Mouse (Mus musculus): ENCODE data around the gene Sf3b2.

Sf3b2 gene

GRCm38 (mm10) chr19:5294972-5295735 is at the start of gene Sf3b2:
Sf3b2 (minus strand) TSS chr19:5295455.
- in situ Hi-C loops (cut with MboI, MseI) = no loop called here

GRCm38 (mm10) chr19:5341360-5341759 is 46.1 kb upstream of the Sf3b2 start:
- in situ Hi-C loops (cut with MboI, MseI) = no loop called here

- in situ Hi-C loops (cut with MboI, MseI) = no loop called here
Observed at GRCm38 (mm10) chr19:5337975-5338374, 42.7 kb upstream of the Sf3b2 start.

GRCm38 (mm10) chr19:5335441-5335840 is 40.2 kb upstream of the Sf3b2 start, which contains the start of gene Catsper1:
Catsper1 (plus strand) TSS chr19:5335741.
- in situ Hi-C loops (cut with MboI, MseI) = no loop called here

- in situ Hi-C loops (cut with MboI, MseI) = no loop called here
Observed at GRCm38 (mm10) chr19:5334741-5335140, 39.5 kb upstream of the Sf3b2 start.

- in situ Hi-C loops (cut with MboI, MseI) = no loop called here
Observed at GRCm38 (mm10) chr19:5327970-5328369, 32.7 kb upstream of the Sf3b2 start.

GRCm38 (mm10) chr19:5323801-5324200 is 28.5 kb upstream of the Sf3b2 start:
- in situ Hi-C loops (cut with MboI, MseI) = no loop called here

GRCm38 (mm10) chr19:5313189-5313588 is 17.9 kb upstream of the Sf3b2 start:
- in situ Hi-C loops (cut with MboI, MseI) = no loop called here

GRCm38 (mm10) chr19:5309025-5309424 is 13.8 kb upstream of the Sf3b2 start:
- in situ Hi-C loops (cut with MboI, MseI) = no loop called here

GRCm38 (mm10) chr19:5306968-5307734 is 11.9 kb upstream of the Sf3b2 start:
- in situ Hi-C loops (cut with MboI, MseI) = no loop called here

GRCm38 (mm10) chr19:5306279-5306678 is 11.0 kb upstream of the Sf3b2 start:
- in situ Hi-C loops (cut with MboI, MseI) = no loop called here

- in situ Hi-C loops (cut with MboI, MseI) = no loop called here
Observed at GRCm38 (mm10) chr19:5302455-5302854, 7.2 kb upstream of the Sf3b2 start.

- in situ Hi-C loops (cut with MboI, MseI) = no loop called here
Observed at GRCm38 (mm10) chr19:5300588-5300987, 5.3 kb upstream of the Sf3b2 start.

- in situ Hi-C loops (cut with MboI, MseI) = no loop called here
Observed at GRCm38 (mm10) chr19:5297903-5298800, 2.9 kb upstream of the Sf3b2 start, which contains the start of gene Gal3st3. Gal3st3 (plus strand) TSS chr19:5298331.

- in situ Hi-C loops (cut with MboI, MseI) = no loop called here
Observed at GRCm38 (mm10) chr19:5296630-5297029, 1.4 kb upstream of the Sf3b2 start.

- in situ Hi-C loops (cut with MboI, MseI) = no loop called here
Observed at GRCm38 (mm10) chr19:5295736-5296075, 451 bp upstream of the Sf3b2 start.

- in situ Hi-C loops (cut with MboI, MseI) = no loop called here
Observed at GRCm38 (mm10) chr19:5278381-5278780, 16.9 kb downstream of the Sf3b2 start.

GRCm38 (mm10) chr19:5277140-5277539 is 18.1 kb downstream of the Sf3b2 start:
- in situ Hi-C loops (cut with MboI, MseI) = no loop called here

- in situ Hi-C loops (cut with MboI, MseI) = no loop called here
Observed at GRCm38 (mm10) chr19:5276531-5276930, 18.7 kb downstream of the Sf3b2 start.

GRCm38 (mm10) chr19:5275736-5276135 is 19.5 kb downstream of the Sf3b2 start:
- in situ Hi-C loops (cut with MboI, MseI) = no loop called here

- in situ Hi-C loops (cut with MboI, MseI) = no loop called here
Observed at GRCm38 (mm10) chr19:5274641-5275040, 20.6 kb downstream of the Sf3b2 start.

GRCm38 (mm10) chr19:5273916-5274315 is 21.3 kb downstream of the Sf3b2 start:
- in situ Hi-C loops (cut with MboI, MseI) = no loop called here

Data from T-helper 2 cell (primary cell).